Mouse (Mus musculus): ENCODE measurements at regions not wholly inside any gene's neighbourhood (a gene's known extent, or its start where the extent isn't known, plus 50 kb on each side); places are given as distances from the start of the nearest gene placed in this dataset.

- DNase-seq (ENCODE audit: low read depth, low spot score), result no peak
Measured at GRCm38 (mm10) chr4:106163220-106163619, 152.8 kb upstream of the Usp24 start.

GRCm38 (mm10) chr4:106167716-106168115 lies 148.3 kb upstream of the Usp24 start:
- DNase-seq (ENCODE audit: low read depth, low spot score), result no peak

GRCm38 (mm10) chr4:106168741-106169140 lies 147.3 kb upstream of the Usp24 start:
- DNase-seq (ENCODE audit: low read depth, low spot score), result no peak

GRCm38 (mm10) chr4:106169466-106169865 lies 146.5 kb upstream of the Usp24 start:
- DNase-seq (ENCODE audit: low read depth, low spot score), result no peak

GRCm38 (mm10) chr4:106170731-106171130 lies 145.3 kb upstream of the Usp24 start:
- no peak for DNase-seq (ENCODE audit: low read depth, low spot score)

GRCm38 (mm10) chr4:106175352-106175751 lies 140.7 kb upstream of the Usp24 start:
- no peak for DNase-seq (ENCODE audit: low read depth, low spot score)

DNA sequence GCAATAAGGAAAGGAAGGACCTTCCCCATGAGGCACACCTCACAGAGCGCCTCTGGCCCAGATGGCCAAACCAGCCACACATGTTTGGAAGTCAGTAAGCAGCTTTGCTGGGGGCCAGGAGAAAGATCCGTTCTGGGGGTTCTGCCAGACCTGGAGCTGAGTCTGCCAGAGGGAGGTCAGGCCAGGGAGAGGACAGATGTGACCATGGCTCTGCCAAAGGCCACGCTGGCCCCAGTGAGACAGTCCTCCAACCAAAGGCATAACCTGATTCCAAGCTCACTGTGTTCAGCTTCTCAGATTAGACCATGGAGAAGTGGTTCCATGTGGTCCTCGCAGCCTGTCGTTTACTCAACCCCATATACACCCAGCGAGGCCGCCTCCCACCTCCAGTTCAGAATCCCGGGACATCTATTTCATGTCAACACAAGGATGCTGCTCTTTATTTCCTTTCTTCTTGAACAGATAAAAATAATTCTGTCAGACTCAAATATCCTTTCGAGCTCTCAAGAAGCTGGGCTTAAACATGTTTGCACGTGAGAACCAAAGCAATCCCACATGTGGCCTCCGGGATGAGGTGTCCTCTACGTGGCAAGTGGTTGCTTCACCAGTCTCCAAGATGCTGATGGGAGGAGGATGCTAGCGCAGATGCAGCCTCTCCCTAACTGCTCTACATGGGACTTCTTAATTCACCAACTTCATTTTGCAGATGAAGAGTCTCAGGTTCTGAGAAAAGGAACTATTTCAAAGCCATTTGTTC lies 130.1 kb upstream of the Usp24 start:
- DNase-seq (ENCODE audit: low read depth, low spot score), result no peak

DNA sequence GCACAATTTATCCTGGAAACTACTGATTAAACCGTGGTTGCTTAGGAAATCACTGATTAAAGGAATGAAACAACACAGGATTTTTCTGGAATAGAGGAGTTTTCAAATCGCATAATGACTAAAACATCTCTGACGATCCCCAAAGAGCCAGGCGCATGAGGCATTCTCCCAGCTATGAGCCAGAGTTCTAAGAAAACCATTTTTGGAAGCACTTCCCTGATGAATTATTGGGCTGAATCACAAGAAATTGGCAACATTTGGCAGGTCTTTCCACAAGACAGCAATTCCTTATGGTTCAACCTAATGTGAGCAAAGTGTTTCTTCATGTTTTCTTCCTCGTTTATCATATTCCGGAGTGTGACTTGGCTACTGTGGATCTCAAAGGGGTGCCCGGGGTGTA lies 129.3 kb upstream of the Usp24 start:
- DNase-seq (ENCODE audit: low read depth, low spot score), result no peak

DNA sequence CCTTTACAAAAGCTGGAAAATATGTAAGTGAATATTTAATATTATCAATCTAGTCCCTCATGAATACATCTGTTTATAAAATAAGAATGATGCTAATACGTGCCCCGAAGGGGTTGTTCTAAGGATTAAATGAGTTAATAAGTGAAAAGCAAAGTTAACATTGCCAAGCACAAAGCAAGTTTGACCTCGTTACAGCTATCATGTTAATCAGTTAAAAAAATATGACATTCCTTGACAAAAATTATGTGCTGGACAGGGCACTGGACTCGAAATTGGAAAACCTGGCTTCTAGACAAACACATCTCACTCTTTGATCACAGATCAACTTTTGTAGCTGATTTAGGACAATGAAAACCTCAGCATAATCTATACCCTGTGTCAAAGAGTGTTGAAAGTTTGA lies 125.8 kb upstream of the Usp24 start:
- DNase-seq (ENCODE audit: low read depth, low spot score), result no peak

- DNase-seq (ENCODE audit: low read depth, low spot score), result no peak
Measured at GRCm38 (mm10) chr4:106191331-106191730, 124.7 kb upstream of the Usp24 start.

DNA sequence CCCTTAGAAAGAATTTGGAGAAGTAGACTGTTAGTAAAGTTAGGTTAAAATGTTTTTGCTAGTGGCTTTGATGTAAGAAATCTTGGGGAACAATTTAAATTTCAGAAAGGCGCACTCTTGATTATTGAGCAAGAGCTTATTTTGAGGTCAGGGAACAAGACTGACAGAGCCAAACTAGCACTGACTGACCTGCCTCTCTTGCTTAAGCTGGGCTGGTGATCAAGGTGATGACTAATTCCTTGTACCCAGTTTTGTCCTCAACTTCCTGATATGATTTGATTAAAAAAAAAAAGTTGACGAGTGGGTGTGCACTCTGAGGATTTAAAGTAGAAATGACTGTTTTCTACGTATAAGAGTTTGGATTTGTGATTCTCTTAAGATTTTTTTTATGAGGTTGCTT lies 124.2 kb upstream of the Usp24 start:
- DNase-seq (ENCODE audit: low read depth, low spot score), result no peak

GRCm38 (mm10) chr4:106193204-106193945 lies 122.6 kb upstream of the Usp24 start:
- DNase-seq (ENCODE audit: low read depth, low spot score), result no peak

- DNase-seq (ENCODE audit: low read depth, low spot score), result no peak
Measured at GRCm38 (mm10) chr4:106195497-106196166, 120.4 kb upstream of the Usp24 start.

DNA sequence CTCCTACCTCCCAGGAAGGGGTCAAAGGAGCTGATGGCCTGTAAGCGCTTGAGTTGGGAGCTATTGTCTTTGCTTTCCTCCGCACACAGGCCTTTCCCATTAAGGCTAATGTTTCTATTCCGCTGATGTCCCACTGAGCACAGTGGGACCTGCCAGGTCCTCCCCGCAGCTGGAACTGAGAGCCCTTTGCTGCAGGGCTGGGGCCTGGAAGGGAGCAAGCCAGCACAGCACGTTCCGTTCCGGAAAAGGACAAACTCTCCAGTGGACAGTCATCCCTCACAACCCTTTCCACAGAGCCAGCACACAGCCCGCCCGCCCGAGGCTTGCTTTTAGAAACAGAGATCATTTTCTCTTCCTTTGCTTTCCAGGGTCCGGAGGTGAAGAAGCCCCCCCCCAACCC lies 116.2 kb upstream of the Usp24 start:
- DNase-seq (ENCODE audit: low read depth, low spot score), result no peak

- no peak for DNase-seq (ENCODE audit: low read depth, low spot score)
Measured at GRCm38 (mm10) chr4:106200241-106200640, 115.8 kb upstream of the Usp24 start.

GRCm38 (mm10) chr4:106202554-106202953 lies 113.5 kb upstream of the Usp24 start:
- no peak for DNase-seq (ENCODE audit: low read depth, low spot score)

DNA sequence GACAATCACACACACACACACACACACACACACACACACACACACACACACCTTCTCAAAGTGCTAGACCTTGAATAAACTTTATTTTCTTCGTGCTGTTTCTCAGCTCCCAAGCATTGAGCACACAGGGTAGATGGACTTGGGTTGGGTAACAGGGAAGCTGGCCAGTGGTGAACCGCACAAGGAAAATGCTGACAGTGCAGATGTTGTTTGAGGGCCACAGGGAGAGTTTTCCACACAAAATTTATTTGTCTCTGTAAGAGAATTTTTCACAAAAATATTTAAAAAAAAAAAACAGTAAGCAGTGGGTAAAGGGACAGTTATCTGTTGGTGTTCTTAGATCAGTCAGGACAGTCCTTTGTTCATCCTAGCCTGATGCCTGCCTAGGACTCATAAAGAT lies 110.8 kb upstream of the Usp24 start:
- DNase-seq (ENCODE audit: low read depth, low spot score), result no peak

DNA sequence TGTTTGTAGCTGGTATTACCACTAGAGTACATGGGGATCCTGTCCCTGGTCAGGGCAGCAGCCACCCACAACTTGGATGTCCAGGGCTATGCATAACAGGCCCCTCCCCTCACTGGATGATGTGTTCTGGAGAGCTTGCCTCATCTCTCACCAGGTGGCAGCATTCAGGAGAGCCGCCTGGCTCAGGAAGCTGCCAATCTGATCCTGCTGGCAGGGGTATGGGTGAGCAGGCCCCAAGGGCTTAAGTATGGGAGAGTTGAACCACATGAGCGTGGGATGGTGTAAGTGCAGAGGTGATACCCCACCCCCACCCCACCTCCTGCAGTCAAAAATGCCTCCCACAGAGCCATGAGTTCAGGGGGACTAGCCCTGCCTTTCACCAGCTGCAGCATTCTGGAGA lies 110.0 kb upstream of the Usp24 start:
- DNase-seq (ENCODE audit: low read depth, low spot score), result no peak

DNA sequence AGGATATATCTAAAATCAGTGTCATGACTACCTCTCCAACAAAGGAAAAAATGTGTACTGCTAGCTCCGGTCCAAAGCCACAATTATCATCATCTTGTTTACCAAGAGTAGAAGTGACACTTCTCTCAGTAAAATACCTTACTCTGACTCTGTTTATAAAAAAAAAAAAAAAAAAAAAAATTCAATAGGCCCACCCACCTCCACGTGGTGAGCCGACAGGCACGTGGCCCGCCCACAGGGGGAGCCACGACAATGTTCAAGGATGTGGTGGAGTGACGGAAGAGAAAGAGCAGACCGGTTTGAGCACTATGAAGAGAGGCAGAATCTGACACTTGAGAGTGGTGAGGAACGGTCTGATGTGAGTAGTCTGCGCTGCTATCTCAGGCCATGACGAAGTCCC lies 106.5 kb upstream of the Usp24 start:
- no peak for DNase-seq (ENCODE audit: low read depth, low spot score)

GRCm38 (mm10) chr4:106209975-106210374 lies 106.0 kb upstream of the Usp24 start:
- no peak for DNase-seq (ENCODE audit: low read depth, low spot score)

DNA sequence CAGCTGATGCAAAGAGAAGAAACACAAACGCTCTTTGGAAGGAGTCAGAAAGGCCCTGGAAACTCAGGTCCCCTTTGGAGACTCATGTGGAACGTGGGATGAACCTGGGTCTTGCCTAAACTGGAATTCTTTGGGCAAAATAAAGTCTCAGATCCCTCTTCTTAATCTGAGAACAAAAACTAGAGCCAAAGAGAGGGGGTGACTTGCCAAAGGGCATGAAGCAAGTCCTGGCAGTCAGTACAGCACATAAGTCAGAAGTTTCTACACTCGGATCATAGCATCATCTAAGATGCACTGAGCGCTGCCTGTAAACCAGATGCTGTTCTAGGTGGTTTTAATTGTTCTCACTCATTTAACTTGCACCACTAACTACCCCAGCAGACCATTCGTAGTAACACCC lies 101.8 kb upstream of the Usp24 start:
- no peak for DNase-seq (ENCODE audit: low read depth, low spot score)

DNA sequence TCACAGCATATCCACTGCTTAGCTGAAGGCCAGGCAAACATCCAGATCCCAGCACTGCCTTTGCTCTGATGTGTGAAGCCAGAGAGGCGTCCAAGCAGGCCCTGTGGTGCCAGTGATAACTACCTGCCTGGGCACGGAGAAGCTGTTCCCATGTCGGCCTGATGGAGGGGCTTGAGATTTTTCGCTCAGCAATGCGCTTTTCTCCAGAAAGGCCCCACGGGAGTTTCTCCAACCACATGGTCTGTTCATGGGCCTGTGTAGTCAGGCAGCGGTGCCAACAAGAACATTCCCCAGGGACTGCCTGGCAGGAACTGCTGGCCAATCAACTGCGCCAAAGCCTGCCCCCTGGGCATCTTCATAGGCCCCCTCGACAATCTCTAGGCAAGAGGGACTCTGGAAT lies 95.4 kb upstream of the Usp24 start:
- no peak for DNase-seq (ENCODE audit: low read depth, low spot score)

Measured in brain, embryonic 18.5 days (tissue).